In the genomic region with DNA sequence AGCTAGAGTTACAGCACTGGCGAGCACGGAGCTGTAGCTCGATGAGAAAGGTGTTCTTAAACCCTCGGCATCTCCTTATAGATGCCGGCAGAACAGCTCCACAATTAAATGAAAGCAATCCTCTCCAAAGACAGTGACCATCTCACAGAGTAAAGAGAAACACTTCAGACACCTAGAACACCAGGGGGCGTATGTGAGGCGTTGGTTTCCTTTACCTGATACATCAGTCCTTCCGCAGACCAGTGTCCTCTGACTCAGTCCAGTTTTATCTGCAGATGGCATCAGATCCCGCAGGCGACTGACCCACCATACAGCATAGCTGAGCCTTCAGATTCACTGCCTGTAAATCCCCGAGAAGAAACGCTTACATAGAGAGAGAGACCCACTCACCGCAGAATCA, we compare ENCODE assay signal across 8 mouse cellular contexts. TPM values are rescaled to one million over a fixed set of nuclear protein-coding genes. Genes with fewer than 3 reads are reported as not detected.
DNase-seq lines count a peak whose midpoint lies in the region; ATAC-seq lines count a peak whose summit lies in the region.

No protein-coding gene starts in this region.

- H3K4me2 ChIP-seq in lung, embryonic 16.5 days (ENCODE audit: low read depth, low read length) = 0 out of 2 replicates have a peak overlapping the region, but pooled peaks have one; percentile 4

- H3K4me3 ChIP-seq in lung, embryonic 16.5 days (ENCODE audit: low read length) = no peak overlapping the region

- ATAC-seq in lung, embryonic 16.5 days (ENCODE audit: low read depth) = 0 out of 2 replicates have a peak, but pooled peaks have one; percentile 54

- no peak overlapping the region for H3K27ac ChIP-seq in lung, embryonic 16.5 days (ENCODE audit: low read length)

- no peak overlapping the region for H3K9ac ChIP-seq in lung, embryonic 16.5 days (ENCODE audit: low read length)

- peak; percentile 86 for DNase-seq in testis, postnatal 10 days (ENCODE audit: low spot score)
- DNase-seq in testis, postnatal 14 days (ENCODE audit: low spot score) = no peak
- peak; percentile 83 for DNase-seq in cerebellum, adult 8-10 months
- peak; percentile 65 to 83 for DNase-seq in frontal cortex, postnatal 36 days (ENCODE audit: low spot score in 2 of 2)
- peak; percentile 50 to 75 for DNase-seq in layer of hippocampus, adult 18-20 months (ENCODE audit: low spot score in 2 of 2)
- DNase-seq in retina, postnatal 1 day = peak; percentile 85
- peak; percentile 31 for DNase-seq in urinary bladder, postnatal 10 days (ENCODE audit: low spot score)

- no peaks in the 10 kb centered on the region; the same call in 1 of the 2 replicates for H3K27me3 ChIP-seq in lung, embryonic 16.5 days (ENCODE audit: control insufficient read depth, insufficient read depth, low read depth, low read length)

- 14% methylated on average over 13 of the region's 13 CpGs for WGBS in lung, embryonic 16.5 days

- no peaks in the 10 kb centered on the region for H3K9me3 ChIP-seq in lung, embryonic 16.5 days (ENCODE audit: control insufficient read depth, low read length)

- H3K4me1 ChIP-seq in lung, embryonic 16.5 days (replicated peaks; ENCODE audit: control insufficient read depth, insufficient read depth, low read length) = 0 out of 2 replicates have a peak, but pooled peaks cover 3% of the 10 kb centered on the region

- H3K36me3 ChIP-seq in lung, embryonic 16.5 days (ENCODE audit: control insufficient read depth, insufficient read depth, low read length) = no peaks in the 10 kb centered on the region

RNA-seq across cellular contexts. Expression of a gene that starts 32.7 kb away (rescaled TPM):
- total RNA-seq in layer of hippocampus, adult 18-20 months (2021) = 1 to 10 TPM; 1.5 to 1.6 TPM
- polyA plus RNA-seq in lung, embryonic 16.5 days (2015; fragmentation: Nextera tagmentation; extraction: Ambion mirVana) = 0.10 TPM in 2 replicates

RNA-seq across cellular contexts. Expression of a gene that starts 54.0 kb away (rescaled TPM):
- 10 to 100 TPM; 13.5 to 14.1 TPM for total RNA-seq in layer of hippocampus, adult 18-20 months (2021)
- polyA plus RNA-seq in lung, embryonic 16.5 days (2015; fragmentation: Nextera tagmentation; extraction: Ambion mirVana) = 26.3 and 28.7 TPM in 2 replicates

RNA-seq across cellular contexts. Expression of a gene that starts 54.2 kb away (rescaled TPM):
- 10 to 100 TPM; 51.4 to 59.8 TPM for total RNA-seq in layer of hippocampus, adult 18-20 months (2021)
- polyA plus RNA-seq in lung, embryonic 16.5 days (2015; fragmentation: Nextera tagmentation; extraction: Ambion mirVana) = 159 and 168 TPM in 2 replicates

RNA-seq across cellular contexts. Expression of a gene that starts 56.5 kb away (rescaled TPM):
- 10 to 100 TPM; 21.0 to 25.8 TPM for total RNA-seq in layer of hippocampus, adult 18-20 months (2021)
- 0.62 and 1.6 TPM in 2 replicates for polyA plus RNA-seq in lung, embryonic 16.5 days (2015; fragmentation: Nextera tagmentation; extraction: Ambion mirVana)
